Mouse (Mus musculus): ENCODE data around the gene Tmcc3. TPM values are rescaled to one million over a fixed set of nuclear protein-coding genes. Genes with fewer than 3 reads are reported as not detected.

Tmcc3 gene
- polyA plus RNA-seq, 1 experiment from 2014 or later: 5.7 TPM

- Histone ChIP-seq H3K9me3 (replicated peaks) (no peaks in the 10 kb centered on the region), H3K4me1 (peaks cover 26% of the 10 kb centered on the region), H3K4me3 (no peak overlapping the region), H3K27me3 (ENCODE audit: low read depth, poor library complexity, severe bottlenecking) (peaks cover 35% of the 10 kb centered on the region), H3K36me3 (no peaks in the 10 kb centered on the region), H3K27ac (no peak overlapping the region)
- no peak for DNase-seq (ENCODE audit: low spot score)
- WGBS: 67% methylated on average over 6 of the region's 6 CpGs
These were observed 308.8 kb downstream of the Tmcc3 start for GRCm38 (mm10) chr10:94620561-94620960.

- Histone ChIP-seq H3K27me3 (ENCODE audit: low read depth, poor library complexity, severe bottlenecking) (peaks cover 35% of the 10 kb centered on the region), H3K9me3 (replicated peaks) (no peaks in the 10 kb centered on the region), H3K36me3 (no peaks in the 10 kb centered on the region), H3K27ac (no peak overlapping the region), H3K4me1 (peaks cover 26% of the 10 kb centered on the region), H3K4me3 (no peak overlapping the region)
- no peak for DNase-seq (ENCODE audit: low spot score)
- WGBS: 12% methylated on average over 13 of the region's 13 CpGs
These were observed 309.9 kb downstream of the Tmcc3 start for GRCm38 (mm10) chr10:94621420-94622225.

GRCm38 (mm10) chr10:94622281-94622680 is 310.5 kb downstream of the Tmcc3 start:
- H3K4me1 ChIP-seq: peaks cover 26% of the 10 kb centered on the region
- no peak overlapping the region for H3K4me3 ChIP-seq
- no peaks in the 10 kb centered on the region for H3K36me3 ChIP-seq
- H3K9me3 ChIP-seq (replicated peaks): no peaks in the 10 kb centered on the region
- 48% methylated on average over 5 of the region's 5 CpGs for WGBS
- no peak for DNase-seq (ENCODE audit: low spot score)
- H3K27me3 ChIP-seq (ENCODE audit: low read depth, poor library complexity, severe bottlenecking): peaks cover 35% of the 10 kb centered on the region
- H3K27ac ChIP-seq: no peak overlapping the region

GRCm38 (mm10) chr10:94622828-94623227 is 311.1 kb downstream of the Tmcc3 start:
- peak; percentile 40 for DNase-seq (ENCODE audit: low spot score)
- Histone ChIP-seq H3K4me1 (peaks cover 26% of the 10 kb centered on the region), H3K9me3 (replicated peaks) (no peaks in the 10 kb centered on the region), H3K4me3 (peak overlapping the region; percentile 26; the same call in 1 of the 2 replicates), H3K27ac (peak overlapping the region; percentile 66), H3K36me3 (no peaks in the 10 kb centered on the region), H3K27me3 (ENCODE audit: low read depth, poor library complexity, severe bottlenecking) (peaks cover 35% of the 10 kb centered on the region)
- WGBS: 31% methylated on average over 9 of the region's 9 CpGs

- Histone ChIP-seq H3K9me3 (replicated peaks) (no peaks in the 10 kb centered on the region), H3K36me3 (no peaks in the 10 kb centered on the region), H3K4me1 (peaks cover 26% of the 10 kb centered on the region), H3K27ac (peak overlapping the region; percentile 66; the same call in 1 of the 2 replicates), H3K4me3 (0 out of 2 replicates have a peak overlapping the region, but pooled peaks have one; percentile 8), H3K27me3 (ENCODE audit: low read depth, poor library complexity, severe bottlenecking) (peaks cover 35% of the 10 kb centered on the region)
- DNase-seq (ENCODE audit: low spot score): peak; percentile 92
- 4% methylated on average over 10 of the region's 10 CpGs for WGBS
These were observed 311.9 kb downstream of the Tmcc3 start for GRCm38 (mm10) chr10:94623617-94624016.

- Histone ChIP-seq H3K36me3 (no peaks in the 10 kb centered on the region), H3K27me3 (ENCODE audit: low read depth, poor library complexity, severe bottlenecking) (peaks cover 32% of the 10 kb centered on the region), H3K4me3 (no peak overlapping the region), H3K27ac (no peak overlapping the region), H3K9me3 (replicated peaks) (no peaks in the 10 kb centered on the region), H3K4me1 (peaks cover 26% of the 10 kb centered on the region)
- no peak for DNase-seq (ENCODE audit: low spot score)
- WGBS: 92% methylated on average over 9 of the region's 9 CpGs
These were observed 313.3 kb downstream of the Tmcc3 start for GRCm38 (mm10) chr10:94625036-94625435.

GRCm38 (mm10) chr10:94625606-94626005 is 313.9 kb downstream of the Tmcc3 start:
- no peaks in the 10 kb centered on the region for H3K9me3 ChIP-seq (replicated peaks)
- no peak for DNase-seq (ENCODE audit: low spot score)
- no peak overlapping the region for H3K27ac ChIP-seq
- no peak overlapping the region for H3K4me3 ChIP-seq
- no peaks in the 10 kb centered on the region for H3K36me3 ChIP-seq
- 84% methylated on average over 8 of the region's 8 CpGs for WGBS
- H3K4me1 ChIP-seq: peaks cover 26% of the 10 kb centered on the region
- peaks cover 26% of the 10 kb centered on the region for H3K27me3 ChIP-seq (ENCODE audit: low read depth, poor library complexity, severe bottlenecking)

- H3K9me3 ChIP-seq (replicated peaks): no peaks in the 10 kb centered on the region
- no peaks in the 10 kb centered on the region for H3K4me1 ChIP-seq
- no peaks in the 10 kb centered on the region for H3K36me3 ChIP-seq
- H3K27ac ChIP-seq: no peak overlapping the region
- no peak overlapping the region for H3K4me3 ChIP-seq
- 77% methylated on average over 4 of the region's 4 CpGs for WGBS
- DNase-seq (ENCODE audit: low spot score): no peak
- no peaks in the 10 kb centered on the region for H3K27me3 ChIP-seq (ENCODE audit: low read depth, poor library complexity, severe bottlenecking)
These were observed 319.1 kb downstream of the Tmcc3 start for GRCm38 (mm10) chr10:94630771-94631280.

GRCm38 (mm10) chr10:94631541-94632113 is 319.9 kb downstream of the Tmcc3 start:
- H3K4me3 ChIP-seq: no peak overlapping the region
- DNase-seq (ENCODE audit: low spot score): no peak
- no peaks in the 10 kb centered on the region for H3K9me3 ChIP-seq (replicated peaks)
- 79% methylated on average over 11 of the region's 11 CpGs for WGBS
- H3K4me1 ChIP-seq: no peaks in the 10 kb centered on the region
- no peak overlapping the region for H3K27ac ChIP-seq
- H3K27me3 ChIP-seq (ENCODE audit: low read depth, poor library complexity, severe bottlenecking): no peaks in the 10 kb centered on the region
- H3K36me3 ChIP-seq: no peaks in the 10 kb centered on the region

GRCm38 (mm10) chr10:94632245-94632644 is 320.5 kb downstream of the Tmcc3 start:
- no peaks in the 10 kb centered on the region for H3K9me3 ChIP-seq (replicated peaks)

GRCm38 (mm10) chr10:94638599-94638998 is 326.9 kb downstream of the Tmcc3 start:
- H3K27ac ChIP-seq: no peak overlapping the region
- DNase-seq (ENCODE audit: low spot score): no peak
- WGBS: 98% methylated on average over 5 of the region's 5 CpGs
- peaks cover 4% of the 10 kb centered on the region; the same call in 1 of the 2 replicates for H3K27me3 ChIP-seq (ENCODE audit: low read depth, poor library complexity, severe bottlenecking)
- no peak overlapping the region for H3K4me3 ChIP-seq
- no peaks in the 10 kb centered on the region for H3K9me3 ChIP-seq (replicated peaks)
- H3K36me3 ChIP-seq: no peaks in the 10 kb centered on the region
- no peaks in the 10 kb centered on the region for H3K4me1 ChIP-seq

More at GRCm38 (mm10) chr10:94632245-94632644, 320.5 kb downstream of the Tmcc3 start:
- H3K27ac ChIP-seq: no peak overlapping the region
- H3K36me3 ChIP-seq: no peaks in the 10 kb centered on the region
- H3K4me1 ChIP-seq: no peaks in the 10 kb centered on the region
- no peak for DNase-seq (ENCODE audit: low spot score)
- H3K27me3 ChIP-seq (ENCODE audit: low read depth, poor library complexity, severe bottlenecking): peaks cover under 1% of the 10 kb centered on the region; the same call in 1 of the 2 replicates
- no peak overlapping the region for H3K4me3 ChIP-seq
- WGBS: 87% methylated on average over 5 of the region's 5 CpGs

GRCm38 (mm10) chr10:94639281-94639680 is 327.5 kb downstream of the Tmcc3 start:
- Histone ChIP-seq H3K27me3 (ENCODE audit: low read depth, poor library complexity, severe bottlenecking) (peaks cover 4% of the 10 kb centered on the region; the same call in 1 of the 2 replicates), H3K27ac (no peak overlapping the region), H3K9me3 (replicated peaks) (no peaks in the 10 kb centered on the region), H3K4me3 (no peak overlapping the region), H3K36me3 (no peaks in the 10 kb centered on the region), H3K4me1 (no peaks in the 10 kb centered on the region)
- DNase-seq (ENCODE audit: low spot score): no peak
- WGBS: 78% methylated on average over 5 of the region's 5 CpGs

- Histone ChIP-seq H3K27ac (no peak overlapping the region), H3K4me3 (no peak overlapping the region), H3K27me3 (ENCODE audit: low read depth, poor library complexity, severe bottlenecking) (peaks cover 4% of the 10 kb centered on the region; the same call in 1 of the 2 replicates), H3K36me3 (no peaks in the 10 kb centered on the region), H3K9me3 (replicated peaks) (no peaks in the 10 kb centered on the region), H3K4me1 (no peaks in the 10 kb centered on the region)
- 83% methylated on average over 5 of the region's 5 CpGs for WGBS
- DNase-seq (ENCODE audit: low spot score): no peak
These were observed 328.3 kb downstream of the Tmcc3 start for GRCm38 (mm10) chr10:94640067-94640466.

All from limb, embryonic 10.5 days (tissue).